Mouse (Mus musculus) embryonic facial prominence, embryonic 15.5 days (tissue): ENCODE measurements around the gene Ndufb10. TPM values are rescaled to one million over a fixed set of nuclear protein-coding genes. Genes with fewer than 3 reads are reported as not detected.
A peak's percentile ranks its signal among the peaks of the same experiment; 100 is the strongest.

ENCODE experiments used
- ATAC-seq: fragments of 200-750 bp; cut with Nextera tagmentation; 2 replicates; pipeline ENCODE4 v1.8.0; 2017; ENCODE audit warnings: low read depth, moderate TSS enrichment; ENCODE audit not compliant: insufficient number of reproducible peaks, low FRiP score, low TSS enrichment
- H3K27ac ChIP-seq: fragments of 300-500 bp; sonication (generic); replicated peaks from 2 replicates; pipeline ENCODE4 v1.5.1; 2015; ENCODE audit warnings: mild to moderate bottlenecking, inconsistent platforms
- H3K27me3 ChIP-seq: fragments of 300-500 bp; sonication (generic); 2 replicates; pipeline ENCODE4 v1.6.1; 2015; ENCODE audit warnings: inconsistent platforms
- H3K36me3 ChIP-seq: fragments of 300-500 bp; sonication (generic); 2 replicates; pipeline ENCODE4 v1.6.1; 2015; ENCODE audit warnings: mild to moderate bottlenecking, inconsistent platforms
- H3K4me1 ChIP-seq: fragments of 300-500 bp; sonication (generic); 2 replicates; pipeline ENCODE4 v1.6.1; 2015; ENCODE audit warnings: inconsistent platforms
- H3K4me2 ChIP-seq: fragments of 300-500 bp; sonication (generic); replicated peaks from 2 replicates; pipeline ENCODE4 v1.6.1; 2015; ENCODE audit warnings: mild to moderate bottlenecking, inconsistent platforms
- H3K4me3 ChIP-seq: fragments of 300-500 bp; sonication (generic); replicated peaks from 2 replicates; pipeline ENCODE4 v1.5.1; 2015; ENCODE audit warnings: mild to moderate bottlenecking, inconsistent platforms
- H3K9ac ChIP-seq: fragments of 300-500 bp; sonication (generic); 2 replicates; pipeline ENCODE4 v1.6.1; 2015; ENCODE audit warnings: inconsistent platforms
- H3K9me3 ChIP-seq: fragments of 300-500 bp; sonication (generic); replicated peaks from 2 replicates; pipeline ENCODE4 v1.6.1; 2016; ENCODE audit warnings: inconsistent platforms
- WGBS: fragments of 180-500 bp; shearing (Covaris S2); methylation state at CpG from one replicate; pipeline ENCODE4 v1.1.7; 2015; 5-methylcytosine and 5-hydroxymethylcytosine counted together
- polyA plus RNA-seq: library from polyadenylated mRNA; unstranded; fragments of >200 nt; fragmentation: Nextera tagmentation; extraction: Ambion mirVana; gene quantifications from 2 replicates; pipeline ENCODE4 v1.2.1, GENCODE M21; 2015

Gene Ndufb10
- polyA plus RNA-seq, 1 experiment from 2014 or later = 223 TPM

GRCm38 (mm10) chr17:24745526-24746497 is 21.5 kb upstream of the Ndufb10 start:
- peak overlapping the region; percentile 13; the same call in 1 of the 2 replicates for H3K27ac ChIP-seq

DNA sequence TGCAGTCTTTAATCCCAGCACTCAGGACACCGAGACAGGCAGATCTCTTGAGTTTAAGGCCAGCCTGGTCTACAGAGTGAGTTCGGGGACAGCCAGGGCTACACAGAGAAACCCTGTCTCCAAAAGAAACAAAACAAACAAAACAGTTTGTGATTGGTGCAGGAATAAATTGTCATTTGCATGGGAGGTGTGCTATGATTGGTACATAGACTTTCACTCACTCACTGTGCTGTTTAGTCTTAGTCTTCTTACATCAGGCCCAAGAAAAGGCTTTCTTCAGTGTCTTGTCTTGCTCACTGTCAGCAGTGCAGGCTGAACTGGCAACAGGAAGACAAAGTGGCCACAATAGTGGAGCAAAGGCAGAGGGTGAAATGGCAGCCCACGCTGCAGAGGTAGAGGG is 20.1 kb upstream of the Ndufb10 start:
- no peaks in the 10 kb centered on the region for H3K9me3 ChIP-seq
- H3K27me3 ChIP-seq = no peaks in the 10 kb centered on the region
- ATAC-seq = no peak
- 56% methylated on average over 3 of the region's 3 CpGs for WGBS
- H3K4me3 ChIP-seq = no peak overlapping the region
- peaks cover 23% of the 10 kb centered on the region; the same call in 1 of the 2 replicates for H3K36me3 ChIP-seq
- H3K9ac ChIP-seq = no peak overlapping the region
- H3K4me1 ChIP-seq = peaks cover 21% of the 10 kb centered on the region
- H3K4me2 ChIP-seq = no peak overlapping the region
- no peak overlapping the region for H3K27ac ChIP-seq

More at GRCm38 (mm10) chr17:24745526-24746497, 21.5 kb upstream of the Ndufb10 start:
- Histone ChIP-seq H3K4me3 (no peak overlapping the region), H3K4me2 (no peak overlapping the region), H3K9me3 (no peaks in the 10 kb centered on the region), H3K27me3 (peaks cover 8% of the 10 kb centered on the region; the same call in 1 of the 2 replicates), H3K4me1 (peaks cover 21% of the 10 kb centered on the region), H3K9ac (no peak overlapping the region), H3K36me3 (peaks cover 11% of the 10 kb centered on the region; the same call in 1 of the 2 replicates)
- 17% methylated on average over 7 of the region's 7 CpGs for WGBS
- peak; percentile 61; the same call in 1 of the 2 replicates for ATAC-seq

DNA sequence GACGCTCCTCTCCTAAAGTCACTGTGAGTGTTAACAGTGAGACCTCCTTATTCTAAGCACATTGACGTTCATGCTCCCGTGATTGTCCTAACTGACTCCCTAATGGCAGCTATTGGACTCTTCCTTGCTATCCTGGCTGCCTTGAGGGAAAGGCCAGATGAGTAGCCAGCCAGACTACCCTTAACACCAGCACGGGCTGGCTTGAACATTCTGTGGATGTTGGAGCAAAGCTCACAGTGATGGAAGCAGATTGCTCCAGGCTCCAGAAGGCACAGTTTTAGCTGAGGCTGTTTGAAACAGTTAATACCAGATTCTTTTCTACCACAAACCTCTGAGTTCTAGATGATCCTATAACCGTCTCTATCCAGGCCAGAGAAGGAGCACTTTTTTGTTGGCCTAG is 19.6 kb upstream of the Ndufb10 start:
- Histone ChIP-seq H3K4me1 (peaks cover 21% of the 10 kb centered on the region), H3K27me3 (no peaks in the 10 kb centered on the region), H3K9ac (no peak overlapping the region), H3K27ac (no peak overlapping the region), H3K36me3 (peaks cover 23% of the 10 kb centered on the region; the same call in 1 of the 2 replicates), H3K9me3 (no peaks in the 10 kb centered on the region), H3K4me3 (no peak overlapping the region), H3K4me2 (no peak overlapping the region)
- ATAC-seq = no peak
- 64% methylated on average over 5 of the region's 5 CpGs for WGBS

DNA sequence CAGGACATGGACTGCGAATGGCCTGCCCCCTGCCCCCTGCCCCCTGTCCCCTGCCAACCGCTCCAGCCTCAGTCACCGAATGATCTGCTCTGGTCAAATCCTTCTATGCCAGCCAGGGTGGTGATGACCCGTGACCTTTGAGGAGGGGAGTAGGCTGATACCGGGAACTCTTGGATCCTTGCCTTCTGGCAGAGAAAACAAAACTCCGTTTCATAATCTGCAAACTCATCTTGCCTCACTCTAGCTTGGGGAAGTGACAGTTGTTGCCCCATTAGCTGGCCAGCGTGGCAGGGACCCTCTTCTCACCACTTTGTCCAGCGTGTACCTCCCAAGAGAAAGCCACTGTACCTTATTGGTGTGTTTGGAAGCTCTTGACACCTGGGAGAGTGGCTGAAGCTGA is 18.0 kb upstream of the Ndufb10 start:
- Histone ChIP-seq H3K27me3 (no peaks in the 10 kb centered on the region), H3K9ac (no peak overlapping the region), H3K36me3 (peaks cover 23% of the 10 kb centered on the region; the same call in 1 of the 2 replicates), H3K27ac (no peak overlapping the region), H3K9me3 (no peaks in the 10 kb centered on the region), H3K4me2 (no peak overlapping the region), H3K4me1 (peaks cover 21% of the 10 kb centered on the region), H3K4me3 (no peak overlapping the region)
- ATAC-seq = no peak
- 77% methylated on average over 8 of the region's 8 CpGs for WGBS

GRCm38 (mm10) chr17:24739926-24740325 is 15.6 kb upstream of the Ndufb10 start:
- H3K4me3 ChIP-seq = no peak overlapping the region
- H3K27me3 ChIP-seq = no peaks in the 10 kb centered on the region
- no peaks in the 10 kb centered on the region for H3K9me3 ChIP-seq
- no peak overlapping the region for H3K27ac ChIP-seq
- peaks cover 15% of the 10 kb centered on the region for H3K4me1 ChIP-seq
- no peak overlapping the region for H3K9ac ChIP-seq
- peaks cover 23% of the 10 kb centered on the region; the same call in 1 of the 2 replicates for H3K36me3 ChIP-seq
- ATAC-seq = no peak
- 82% methylated on average over 8 of the region's 8 CpGs for WGBS
- H3K4me2 ChIP-seq = no peak overlapping the region

- Histone ChIP-seq H3K4me2 (no peak overlapping the region), H3K4me1 (peaks cover 15% of the 10 kb centered on the region), H3K36me3 (peaks cover 23% of the 10 kb centered on the region; the same call in 1 of the 2 replicates), H3K9ac (no peak overlapping the region), H3K9me3 (no peaks in the 10 kb centered on the region), H3K27me3 (no peaks in the 10 kb centered on the region), H3K4me3 (no peak overlapping the region), H3K27ac (no peak overlapping the region)
- no peak for ATAC-seq
- whole genome bisulfite sequencing = 88% methylated on average over 4 of the region's 4 CpGs
Observed at GRCm38 (mm10) chr17:24738238-24738637, 14.0 kb upstream of the Ndufb10 start.

DNA sequence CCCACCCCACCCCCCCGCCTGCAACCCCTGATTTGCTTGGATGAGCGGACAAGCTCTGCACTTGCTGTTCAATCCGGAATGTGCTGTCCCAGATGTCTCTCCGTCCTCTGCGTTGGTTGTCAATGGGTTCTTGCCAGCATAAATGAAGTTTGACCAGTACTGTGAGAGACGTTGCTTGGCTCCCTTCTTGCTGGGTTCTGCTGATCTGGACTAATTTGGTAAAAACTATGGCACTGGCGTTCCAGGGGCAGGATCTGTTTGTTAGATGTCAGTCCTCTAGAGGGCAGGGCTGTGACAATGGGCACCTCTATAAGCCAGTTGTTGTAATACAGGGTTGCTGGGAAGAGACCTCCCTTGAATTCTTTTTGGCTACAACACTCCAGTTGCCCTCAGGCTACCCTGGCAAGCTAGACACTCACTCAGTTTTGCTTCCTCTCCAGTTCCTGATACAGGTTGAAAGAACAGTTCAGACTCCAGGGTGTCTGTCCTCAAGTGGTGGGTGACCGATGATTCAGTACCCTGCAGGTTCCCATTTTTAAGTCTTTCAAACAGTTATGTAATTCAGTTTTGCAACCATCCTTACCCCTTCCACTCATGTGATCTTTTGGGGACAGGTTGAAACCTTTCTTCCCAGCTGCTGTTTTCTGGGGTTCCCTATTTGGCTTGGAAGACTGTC is 13.0 kb upstream of the Ndufb10 start:
- peak overlapping the region; percentile 55; the same call in 1 of the 2 replicates for H3K9ac ChIP-seq
- H3K27me3 ChIP-seq = no peaks in the 10 kb centered on the region
- 23% methylated on average over 8 of the region's 8 CpGs for WGBS
- H3K9me3 ChIP-seq = no peaks in the 10 kb centered on the region
- peak overlapping the region; percentile 88 for H3K4me2 ChIP-seq
- peaks cover 17% of the 10 kb centered on the region; the same call in 1 of the 2 replicates for H3K36me3 ChIP-seq
- peak overlapping the region; percentile 70; the same call in 1 of the 2 replicates for H3K27ac ChIP-seq
- no peak for ATAC-seq
- peaks cover 15% of the 10 kb centered on the region for H3K4me1 ChIP-seq
- H3K4me3 ChIP-seq = peak overlapping the region; percentile 65

GRCm38 (mm10) chr17:24736330-24737051 is 12.2 kb upstream of the Ndufb10 start, which contains the start of gene Msrb1:
TSS of gene Msrb1 (plus strand) at chr17:24736642.
- Histone ChIP-seq H3K4me2 (peak within 1 kb of the TSS; percentile 88), H3K27me3 (0 out of 2 replicates have a peak, but pooled peaks cover 4% of the 10 kb centered on the region), H3K27ac (peak within 1 kb of the TSS; percentile 70), H3K9me3 (no peaks in the 10 kb centered on the region), H3K4me3 (peak within 1 kb of the TSS; percentile 65), H3K4me1 (peaks cover 15% of the 10 kb centered on the region), H3K9ac (peak within 1 kb of the TSS; percentile 55), H3K36me3 (peaks cover 16% of the 10 kb centered on the region; the same call in 1 of the 2 replicates)
- under 1% methylated on average over 29 of the region's 29 CpGs for WGBS
- peak; percentile 96 for ATAC-seq

DNA sequence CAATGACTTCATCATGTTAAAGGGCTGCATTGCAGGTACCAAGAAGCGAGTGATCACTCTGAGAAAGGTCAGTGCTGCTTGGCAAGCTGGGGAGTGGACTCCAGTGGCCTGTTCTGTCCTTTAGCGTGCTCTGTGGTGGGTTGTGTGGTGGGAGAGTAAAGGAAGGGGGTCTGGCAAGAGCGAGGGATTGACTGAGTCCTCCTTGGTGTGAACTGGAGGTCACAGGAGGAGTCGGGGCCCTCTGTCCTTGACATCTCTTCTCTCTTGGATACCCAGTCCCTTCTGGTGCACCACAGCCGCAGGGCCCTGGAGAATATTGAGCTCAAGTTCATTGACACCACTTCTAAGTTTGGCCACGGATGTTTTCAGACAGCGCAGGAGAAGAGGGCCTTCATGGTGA is 11.2 kb upstream of the Ndufb10 start:
- WGBS = 86% methylated on average over 7 of the region's 7 CpGs
- peaks cover 9% of the 10 kb centered on the region; the same call in 1 of the 2 replicates for H3K36me3 ChIP-seq
- H3K27me3 ChIP-seq = 0 out of 2 replicates have a peak, but pooled peaks cover 4% of the 10 kb centered on the region
- H3K4me1 ChIP-seq = peaks cover 15% of the 10 kb centered on the region
- H3K4me2 ChIP-seq = peak overlapping the region; percentile 88; the same call in 1 of the 2 replicates
- no peaks in the 10 kb centered on the region for H3K9me3 ChIP-seq
- ATAC-seq = no peak
- H3K27ac ChIP-seq = no peak overlapping the region
- H3K4me3 ChIP-seq = no peak overlapping the region
- no peak overlapping the region for H3K9ac ChIP-seq

GRCm38 (mm10) chr17:24734513-24734912 is 10.2 kb upstream of the Ndufb10 start:
- no peak for ATAC-seq
- 83% methylated on average over 1 of the region's 1 CpGs for WGBS
- H3K9ac ChIP-seq = no peak overlapping the region

More at GRCm38 (mm10) chr17:24734513-24734912, 10.2 kb upstream of the Ndufb10 start:
- H3K4me1 ChIP-seq = peaks cover 15% of the 10 kb centered on the region
- no peak overlapping the region for H3K27ac ChIP-seq
- H3K27me3 ChIP-seq = 0 out of 2 replicates have a peak, but pooled peaks cover 4% of the 10 kb centered on the region
- H3K4me3 ChIP-seq = no peak overlapping the region
- no peaks in the 10 kb centered on the region for H3K9me3 ChIP-seq
- 0 out of 2 replicates have a peak, but pooled peaks cover under 1% of the 10 kb centered on the region for H3K36me3 ChIP-seq
- no peak overlapping the region for H3K4me2 ChIP-seq
